Mouse (Mus musculus) testis, adult 2 months (tissue): ENCODE results near the gene Olfml2a.

ENCODE experiments used
- CTCF ChIP-seq: fragments of 200-500 bp; IDR thresholded peaks from 2 replicates; pipeline ENCODE4 v1.5.1; 2012; ENCODE audit warnings: low read depth, mild to moderate bottlenecking, inconsistent platforms, low read length, moderate library complexity; ENCODE audit not compliant: control insufficient read depth, insufficient read depth, insufficient replicate concordance
- POLR2A ChIP-seq: fragments of 200-500 bp; IDR thresholded peaks from 2 replicates; pipeline ENCODE4 v1.6.1; 2012; ENCODE audit warnings: low read depth, mild to moderate bottlenecking, inconsistent platforms, low read length, moderate library complexity; ENCODE audit not compliant: control insufficient read depth

- TF ChIP-seq POLR2A (no peak), CTCF (no peak)
Observed at GRCm38 (mm10) chr2:38921374-38921773, 10.4 kb upstream of the Olfml2a start.
